Mouse (Mus musculus) hindbrain, embryonic 10.5 days (tissue): ENCODE data around the gene Gcsh. TPM values are rescaled to one million over a fixed set of nuclear protein-coding genes. Genes with fewer than 3 reads are reported as not detected.

ENCODE experiments used
- DNase-seq: peaks from one replicate; pipeline ENCODE4 v3.0.0-alpha.2; 2017; ENCODE audit warnings: low spot score
- H3K27ac ChIP-seq: fragments of 300-500 bp; sonication (generic); 2 replicates; pipeline ENCODE4 v1.5.1; 2016; ENCODE audit warnings: mild to moderate bottlenecking, moderate library complexity
- H3K27me3 ChIP-seq: fragments of 300-500 bp; sonication (generic); 2 replicates; pipeline ENCODE4 v1.6.1; 2016; ENCODE audit warnings: mild to moderate bottlenecking; ENCODE audit not compliant: poor library complexity, insufficient read depth, severe bottlenecking
- H3K36me3 ChIP-seq: fragments of 300-500 bp; sonication (generic); 2 replicates; pipeline ENCODE4 v1.6.1; 2016; ENCODE audit warnings: mild to moderate bottlenecking, moderate library complexity
- H3K4me1 ChIP-seq: fragments of 300-500 bp; sonication (generic); replicated peaks from 2 replicates; pipeline ENCODE4 v1.6.1; 2016; ENCODE audit warnings: mild to moderate bottlenecking
- H3K4me3 ChIP-seq: fragments of 300-500 bp; sonication (generic); 2 replicates; pipeline ENCODE4 v1.5.1; 2016; ENCODE audit warnings: mild to moderate bottlenecking, moderate library complexity
- H3K9me3 ChIP-seq: fragments of 300-500 bp; sonication (generic); 2 replicates; pipeline ENCODE4 v1.6.1; 2016; ENCODE audit warnings: mild to moderate bottlenecking, moderate library complexity
- WGBS: fragments of 180-500 bp; shearing (Covaris S2); methylation state at CpG from one replicate; pipeline ENCODE4 v1.1.7; 2016; 5-methylcytosine and 5-hydroxymethylcytosine counted together
- polyA plus RNA-seq: library from polyadenylated mRNA; unstranded; fragments of >200 nt; fragmentation: Nextera tagmentation; extraction: Ambion mirVana; gene quantifications from 2 replicates; pipeline ENCODE4 v1.2.1, GENCODE M21; 2016

The Gcsh gene
- polyA plus RNA-seq, result 153 and 181 TPM in 2 replicates

- Histone ChIP-seq H3K4me1 (peaks cover 22% of the 10 kb centered on the region), H3K9me3 (no peaks in the 10 kb centered on the region), H3K27ac (peak within 1 kb of the TSS; percentile 89), H3K36me3 (peaks cover 12% of the 10 kb centered on the region), H3K4me3 (peak within 1 kb of the TSS; percentile 74), H3K27me3 (no peaks in the 10 kb centered on the region; the same call in 1 of the 2 replicates)
- under 1% methylated on average over 56 of the region's 56 CpGs for WGBS
- peak; percentile 100 for DNase-seq
Measured at GRCm38 (mm10) chr8:116993095-116993867, at the start of gene Gcsh. Gcsh (minus strand) TSS chr8:116993537.

- 54% methylated on average over 7 of the region's 7 CpGs for WGBS
- H3K27me3 ChIP-seq, result no peaks in the 10 kb centered on the region
- no peaks in the 10 kb centered on the region for H3K36me3 ChIP-seq
- no peaks in the 10 kb centered on the region for H3K9me3 ChIP-seq
- H3K4me3 ChIP-seq, result no peak overlapping the region
- DNase-seq, result no peak
- H3K4me1 ChIP-seq, result peaks cover 13% of the 10 kb centered on the region
- no peak overlapping the region for H3K27ac ChIP-seq
Measured at GRCm38 (mm10) chr8:117039843-117040242, 46.5 kb upstream of the Gcsh start.

- Histone ChIP-seq H3K4me3 (no peak overlapping the region), H3K9me3 (no peaks in the 10 kb centered on the region), H3K36me3 (no peaks in the 10 kb centered on the region), H3K27me3 (no peaks in the 10 kb centered on the region), H3K4me1 (peaks cover 13% of the 10 kb centered on the region), H3K27ac (no peak overlapping the region)
- WGBS, result 89% methylated on average over 7 of the region's 7 CpGs
- DNase-seq, result no peak
Measured at GRCm38 (mm10) chr8:117037374-117037935, 44.1 kb upstream of the Gcsh start.

GRCm38 (mm10) chr8:117033393-117033792 lies 40.1 kb upstream of the Gcsh start:
- Histone ChIP-seq H3K27me3 (no peaks in the 10 kb centered on the region), H3K9me3 (no peaks in the 10 kb centered on the region), H3K4me3 (no peak overlapping the region), H3K36me3 (no peaks in the 10 kb centered on the region), H3K4me1 (peaks cover 3% of the 10 kb centered on the region; the same call in 1 of the 2 replicates), H3K27ac (no peak overlapping the region)
- DNase-seq, result no peak
- 84% methylated on average over 3 of the region's 3 CpGs for WGBS

GRCm38 (mm10) chr8:117032609-117033008 lies 39.3 kb upstream of the Gcsh start:
- Histone ChIP-seq H3K27ac (no peak overlapping the region), H3K27me3 (no peaks in the 10 kb centered on the region), H3K9me3 (no peaks in the 10 kb centered on the region), H3K4me1 (0 out of 2 replicates have a peak, but pooled peaks cover 3% of the 10 kb centered on the region), H3K4me3 (no peak overlapping the region), H3K36me3 (no peaks in the 10 kb centered on the region)
- 87% methylated on average over 8 of the region's 8 CpGs for WGBS
- no peak for DNase-seq

- no peak for DNase-seq
- H3K4me1 ChIP-seq, result 0 out of 2 replicates have a peak, but pooled peaks cover 3% of the 10 kb centered on the region
- H3K9me3 ChIP-seq, result no peaks in the 10 kb centered on the region
- H3K4me3 ChIP-seq, result no peak overlapping the region
- 76% methylated on average over 6 of the region's 6 CpGs for WGBS
- no peak overlapping the region for H3K27ac ChIP-seq
- H3K27me3 ChIP-seq, result no peaks in the 10 kb centered on the region
- no peaks in the 10 kb centered on the region for H3K36me3 ChIP-seq
Measured at GRCm38 (mm10) chr8:117031476-117031875, 38.1 kb upstream of the Gcsh start.

- no peak for DNase-seq
- WGBS, result 88% methylated on average over 10 of the region's 10 CpGs
- no peaks in the 10 kb centered on the region for H3K9me3 ChIP-seq
Measured at GRCm38 (mm10) chr8:117028686-117029085, 35.3 kb upstream of the Gcsh start.

GRCm38 (mm10) chr8:117027601-117028000 lies 34.3 kb upstream of the Gcsh start:
- no peak overlapping the region for H3K4me3 ChIP-seq
- no peaks in the 10 kb centered on the region for H3K36me3 ChIP-seq
- 0 out of 2 replicates have a peak, but pooled peaks cover 9% of the 10 kb centered on the region for H3K4me1 ChIP-seq
- H3K27me3 ChIP-seq, result no peaks in the 10 kb centered on the region
- no peaks in the 10 kb centered on the region for H3K9me3 ChIP-seq
- WGBS, result 87% methylated on average over 5 of the region's 5 CpGs
- DNase-seq, result no peak
- no peak overlapping the region for H3K27ac ChIP-seq

More at GRCm38 (mm10) chr8:117028686-117029085, 35.3 kb upstream of the Gcsh start:
- Histone ChIP-seq H3K27ac (no peak overlapping the region), H3K36me3 (no peaks in the 10 kb centered on the region), H3K27me3 (no peaks in the 10 kb centered on the region), H3K4me3 (no peak overlapping the region), H3K4me1 (0 out of 2 replicates have a peak, but pooled peaks cover 3% of the 10 kb centered on the region)

GRCm38 (mm10) chr8:117022297-117022993 lies 29.1 kb upstream of the Gcsh start:
- Histone ChIP-seq H3K27me3 (peaks cover 6% of the 10 kb centered on the region; the same call in 1 of the 2 replicates), H3K27ac (no peak overlapping the region), H3K9me3 (no peaks in the 10 kb centered on the region), H3K36me3 (no peaks in the 10 kb centered on the region), H3K4me3 (no peak overlapping the region), H3K4me1 (peaks cover 9% of the 10 kb centered on the region; the same call in 1 of the 2 replicates)
- WGBS, result 90% methylated on average over 1 of the region's 1 CpGs
- no peak for DNase-seq

- no peak for DNase-seq
- no peaks in the 10 kb centered on the region for H3K36me3 ChIP-seq
- no peak overlapping the region for H3K27ac ChIP-seq
- peaks cover 27% of the 10 kb centered on the region; the same call in 1 of the 2 replicates for H3K27me3 ChIP-seq
- no peak overlapping the region for H3K4me3 ChIP-seq
- no peaks in the 10 kb centered on the region for H3K9me3 ChIP-seq
- 88% methylated on average over 18 of the region's 18 CpGs for WGBS
- H3K4me1 ChIP-seq, result peaks cover 9% of the 10 kb centered on the region; the same call in 1 of the 2 replicates
Measured at GRCm38 (mm10) chr8:117019323-117020275, 26.3 kb upstream of the Gcsh start.

GRCm38 (mm10) chr8:117017896-117018295 lies 24.6 kb upstream of the Gcsh start:
- no peaks in the 10 kb centered on the region for H3K36me3 ChIP-seq
- H3K9me3 ChIP-seq, result no peaks in the 10 kb centered on the region
- 91% methylated on average over 4 of the region's 4 CpGs for WGBS
- H3K27me3 ChIP-seq, result peaks cover 27% of the 10 kb centered on the region; the same call in 1 of the 2 replicates
- no peak overlapping the region for H3K4me3 ChIP-seq
- peaks cover 6% of the 10 kb centered on the region; the same call in 1 of the 2 replicates for H3K4me1 ChIP-seq
- H3K27ac ChIP-seq, result no peak overlapping the region
- DNase-seq, result no peak

- Histone ChIP-seq H3K27me3 (peaks cover 27% of the 10 kb centered on the region; the same call in 1 of the 2 replicates), H3K4me1 (peaks cover 3% of the 10 kb centered on the region; the same call in 1 of the 2 replicates), H3K36me3 (no peaks in the 10 kb centered on the region), H3K27ac (no peak overlapping the region), H3K9me3 (no peaks in the 10 kb centered on the region), H3K4me3 (no peak overlapping the region)
- 30% methylated on average over 8 of the region's 8 CpGs for WGBS
- DNase-seq, result no peak
Measured at GRCm38 (mm10) chr8:117017006-117017405, 23.7 kb upstream of the Gcsh start.
